Mouse (Mus musculus) splenic B cell, adult 2 months (primary cell): ENCODE data around the gene Cdk19.
A peak's percentile ranks its signal among the peaks of the same experiment; 100 is the strongest.

Experiments used
- DNase-seq: peaks from one replicate; pipeline ENCODE4 v3.0.0-alpha.2; 2011; ENCODE audit warnings: low read depth, low spot score
- H3K27me3 ChIP-seq: 2 replicates; pipeline ENCODE4 v1.6.1; 2012; ENCODE audit warnings: mild to moderate bottlenecking, low read length, moderate library complexity, mixed read lengths; ENCODE audit not compliant: control insufficient read depth, poor library complexity, insufficient read depth, severe bottlenecking
- H3K36me3 ChIP-seq: 2 replicates; pipeline ENCODE4 v1.6.1; 2012; ENCODE audit warnings: mild to moderate bottlenecking, low read length, moderate library complexity, mixed read lengths; ENCODE audit not compliant: control insufficient read depth, poor library complexity, insufficient read depth, severe bottlenecking

Gene Cdk19

DNA sequence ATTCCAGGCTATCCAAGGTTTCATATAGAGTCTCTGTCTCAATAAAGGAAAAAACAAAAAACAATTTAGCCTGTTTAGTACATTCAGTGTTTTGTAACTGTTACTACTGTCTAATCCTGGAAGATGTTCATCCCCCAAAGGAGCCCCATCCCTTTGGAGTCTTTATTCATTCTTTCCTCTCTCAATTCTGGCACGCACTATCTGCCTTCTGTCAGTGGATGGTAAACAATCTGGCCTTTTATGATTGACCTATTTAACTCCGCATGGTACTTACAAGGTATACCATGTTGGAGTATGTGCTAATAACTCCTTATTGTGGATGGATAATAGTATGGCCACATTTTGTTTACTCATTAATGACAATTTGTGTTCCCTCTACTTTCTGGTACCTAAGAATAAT lies 26.6 kb downstream of the Cdk19 start:
- Histone ChIP-seq H3K36me3 (no peaks in the 10 kb centered on the region), H3K27me3 (no peaks in the 10 kb centered on the region)
- no peak for DNase-seq

DNA sequence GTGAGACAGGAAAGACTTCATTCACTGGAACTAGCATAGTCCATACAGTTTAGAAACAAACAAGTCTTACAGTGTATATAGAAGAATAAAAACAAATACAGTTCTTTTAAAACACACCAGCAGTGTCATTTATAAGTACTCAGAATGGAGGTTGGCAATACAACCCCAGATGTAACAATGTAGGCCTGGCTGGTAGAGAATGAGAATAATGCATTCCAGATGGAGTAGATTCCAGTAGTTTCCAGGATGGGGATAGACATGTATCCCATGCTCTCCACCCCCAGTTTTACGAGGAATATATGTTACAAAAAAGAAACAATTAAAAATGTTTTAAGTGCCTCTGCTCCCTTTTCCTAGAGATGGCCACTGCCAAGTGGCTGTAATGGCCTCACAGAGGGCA lies 29.2 kb downstream of the Cdk19 start:
- Histone ChIP-seq H3K36me3 (no peaks in the 10 kb centered on the region), H3K27me3 (no peaks in the 10 kb centered on the region)
- no peak for DNase-seq

- Histone ChIP-seq H3K27me3 (no peaks in the 10 kb centered on the region), H3K36me3 (no peaks in the 10 kb centered on the region)
- peak; percentile 41 for DNase-seq
These were observed 30.8 kb downstream of the Cdk19 start for GRCm38 (mm10) chr10:40370156-40370555.

DNA sequence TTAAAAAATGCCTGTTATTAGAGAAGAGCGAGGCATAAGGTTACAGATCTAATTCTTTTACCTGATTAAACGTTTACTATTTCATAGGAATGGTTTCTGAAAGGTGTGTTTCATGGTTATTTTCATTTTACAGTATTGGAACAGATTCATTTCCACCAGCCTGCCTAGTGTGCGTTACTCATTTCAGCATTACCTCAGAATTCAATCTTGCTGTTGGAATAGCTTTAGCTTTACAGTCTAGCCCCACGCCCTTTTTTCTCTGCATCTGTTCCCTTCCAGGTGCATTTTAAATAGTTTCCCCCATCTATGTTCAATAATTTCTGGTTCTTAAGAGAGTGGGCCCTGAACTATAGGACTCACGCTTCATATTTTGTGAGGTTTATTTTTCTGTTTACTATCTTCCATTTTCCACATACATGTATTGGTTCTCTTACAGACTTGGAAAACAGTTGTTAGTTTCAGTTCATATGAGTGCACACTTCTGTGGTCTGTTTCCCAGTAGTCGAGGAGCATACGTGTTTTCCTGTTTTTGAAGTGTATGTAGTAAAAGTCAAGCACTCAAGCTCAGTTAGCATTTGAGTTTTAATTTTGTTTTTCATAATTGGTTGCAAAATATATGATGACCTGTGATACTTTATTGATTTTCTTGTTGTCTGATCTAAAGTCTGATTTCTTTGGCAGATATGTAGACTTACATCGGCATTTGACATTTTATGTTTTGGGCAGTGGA lies 32.0 kb downstream of the Cdk19 start:
- H3K36me3 ChIP-seq: no peaks in the 10 kb centered on the region
- DNase-seq: no peak
- H3K27me3 ChIP-seq: no peaks in the 10 kb centered on the region

DNA sequence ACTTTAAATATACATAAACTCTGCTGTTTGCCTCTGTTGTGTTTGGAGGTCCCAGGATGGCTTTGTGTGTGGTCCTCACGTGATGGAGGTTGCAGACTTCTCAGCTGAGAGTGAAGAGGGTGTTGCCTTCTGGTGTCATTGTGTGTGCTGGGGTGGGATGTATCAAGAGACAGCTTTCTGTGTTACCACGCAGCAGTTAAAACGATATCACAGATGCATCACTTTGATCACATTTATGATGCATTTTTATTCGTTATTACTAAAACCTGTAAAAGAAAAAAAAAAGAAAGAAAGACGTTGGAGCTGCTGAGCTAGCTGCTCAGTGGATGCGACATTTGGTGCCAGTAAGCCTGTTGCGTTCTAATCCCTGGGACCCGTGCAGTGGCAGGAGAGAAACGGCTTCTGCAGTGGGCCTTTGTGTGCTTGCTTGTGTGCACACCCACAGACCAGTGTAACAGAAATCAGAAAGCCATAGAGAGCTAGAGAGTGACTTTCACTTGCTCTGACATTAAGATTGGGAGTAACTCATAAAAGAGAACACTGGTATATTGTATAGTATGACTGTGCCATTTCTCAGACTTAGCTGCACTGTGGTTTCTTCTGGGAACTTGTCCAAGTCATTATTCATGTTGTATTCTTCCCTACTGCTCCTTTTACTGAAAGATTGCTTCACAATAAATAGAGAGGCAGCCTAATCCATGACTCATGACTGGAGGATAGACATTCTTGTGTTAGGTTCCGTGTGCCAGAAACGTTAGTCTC lies 32.7 kb downstream of the Cdk19 start:
- no peaks in the 10 kb centered on the region for H3K36me3 ChIP-seq
- H3K27me3 ChIP-seq: no peaks in the 10 kb centered on the region
- DNase-seq: no peak

DNA sequence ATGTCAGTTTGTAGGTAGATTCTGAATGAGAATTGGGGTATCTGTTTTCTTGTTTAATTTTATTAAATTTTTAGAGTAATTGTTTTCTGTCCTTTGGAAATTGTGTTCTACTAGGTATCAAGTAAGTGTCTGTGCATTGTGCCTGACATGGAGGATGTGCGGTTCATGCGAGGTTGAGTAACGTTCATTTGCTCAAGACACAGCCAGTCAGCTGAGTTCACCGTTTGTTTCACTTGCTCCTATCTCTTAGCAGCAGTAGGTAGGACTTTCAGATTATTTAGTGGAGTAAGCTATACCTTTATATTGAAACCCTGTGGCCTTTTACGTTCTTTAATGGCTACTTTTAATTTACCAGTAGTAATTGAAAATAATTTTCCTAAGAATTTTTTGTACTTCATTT lies 34.4 kb downstream of the Cdk19 start:
- Histone ChIP-seq H3K36me3 (no peaks in the 10 kb centered on the region), H3K27me3 (no peaks in the 10 kb centered on the region)
- DNase-seq: no peak

- no peaks in the 10 kb centered on the region for H3K27me3 ChIP-seq
- DNase-seq: no peak
- H3K36me3 ChIP-seq: no peaks in the 10 kb centered on the region
These were observed 35.5 kb downstream of the Cdk19 start for GRCm38 (mm10) chr10:40374828-40375227.

- no peak for DNase-seq
- no peaks in the 10 kb centered on the region for H3K27me3 ChIP-seq
- no peaks in the 10 kb centered on the region for H3K36me3 ChIP-seq
These were observed 36.9 kb downstream of the Cdk19 start for GRCm38 (mm10) chr10:40376286-40376685.

DNA sequence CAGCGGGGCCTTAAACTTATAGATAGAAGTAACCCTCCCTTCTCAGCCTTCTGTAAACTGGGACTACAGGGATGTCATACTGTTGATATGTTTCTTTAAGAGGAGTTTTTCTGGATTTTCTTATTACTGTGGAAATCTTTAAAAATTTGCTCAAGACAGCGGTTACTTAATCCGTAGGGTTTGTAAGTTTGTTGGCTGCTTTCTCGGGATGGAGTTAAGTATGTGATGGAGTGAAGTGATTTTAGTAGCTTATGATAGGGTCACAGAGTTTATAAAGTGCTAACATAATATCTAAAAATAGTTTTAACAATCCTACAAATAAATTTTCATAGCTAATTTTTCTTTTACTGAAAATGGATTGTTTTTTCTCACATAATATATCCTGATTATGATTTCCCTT lies 38.9 kb downstream of the Cdk19 start:
- Histone ChIP-seq H3K36me3 (no peaks in the 10 kb centered on the region), H3K27me3 (no peaks in the 10 kb centered on the region)
- DNase-seq: no peak

GRCm38 (mm10) chr10:40379682-40380081 lies 40.3 kb downstream of the Cdk19 start:
- H3K27me3 ChIP-seq: no peaks in the 10 kb centered on the region
- H3K36me3 ChIP-seq: no peaks in the 10 kb centered on the region
- no peak for DNase-seq

DNA sequence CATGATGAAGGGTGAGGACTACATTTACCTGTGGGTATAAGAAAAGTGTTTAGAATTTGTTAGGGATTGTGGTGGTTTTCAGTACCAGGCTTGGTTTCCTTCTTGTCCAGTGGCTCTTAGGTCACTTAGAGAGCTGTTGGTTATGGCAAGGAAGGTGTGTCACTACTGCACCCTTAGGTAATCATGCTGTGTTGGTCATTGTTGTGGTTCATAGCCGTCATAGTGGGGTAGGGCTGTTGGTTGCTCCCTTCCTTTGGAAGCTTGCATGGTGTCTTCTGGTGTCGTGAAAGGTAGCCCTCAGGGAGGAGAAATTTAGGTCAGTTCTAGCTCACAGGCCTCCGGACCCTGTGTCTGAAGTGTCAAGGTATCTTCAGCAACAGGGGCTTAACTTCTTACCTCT lies 46.0 kb downstream of the Cdk19 start:
- no peak for DNase-seq
- Histone ChIP-seq H3K27me3 (no peaks in the 10 kb centered on the region), H3K36me3 (no peaks in the 10 kb centered on the region)

- H3K36me3 ChIP-seq: no peaks in the 10 kb centered on the region
- DNase-seq: no peak
- H3K27me3 ChIP-seq: no peaks in the 10 kb centered on the region
These were observed 46.8 kb downstream of the Cdk19 start for GRCm38 (mm10) chr10:40386126-40386525.

DNA sequence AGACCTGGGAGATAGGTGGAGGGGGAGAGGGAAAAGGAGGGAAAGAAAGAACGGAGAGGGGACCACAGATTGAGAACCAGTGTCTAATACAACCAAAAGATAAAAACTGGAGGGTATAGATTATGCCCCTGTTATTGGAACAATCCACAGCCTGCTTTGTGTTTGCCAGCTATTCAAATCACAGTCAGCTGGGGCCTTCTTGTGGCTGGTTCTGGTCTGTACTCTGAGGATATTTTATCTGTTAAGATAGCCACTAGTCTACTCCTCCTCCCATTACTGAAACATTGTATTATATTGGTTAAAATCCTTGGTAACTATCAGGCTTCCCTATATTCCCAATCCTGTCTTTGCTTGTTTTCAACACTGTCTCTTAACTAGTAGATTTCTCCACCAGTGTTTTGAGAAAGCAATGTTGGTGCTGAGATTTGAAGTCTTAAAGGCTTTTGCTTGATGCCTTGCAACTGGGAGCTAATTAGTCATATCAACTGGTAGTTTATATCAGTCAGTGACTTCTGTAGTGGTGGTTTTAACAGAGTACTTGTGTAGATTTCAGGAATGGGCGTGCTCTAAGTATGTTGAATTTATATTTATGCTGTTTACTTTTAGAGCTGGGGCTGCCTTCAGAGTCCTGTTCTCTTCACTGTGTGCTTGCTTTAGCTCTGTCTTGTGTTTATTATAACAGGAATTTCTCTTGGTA lies 54.2 kb downstream of the Cdk19 start:
- no peak for DNase-seq
- H3K27me3 ChIP-seq: no peaks in the 10 kb centered on the region
- H3K36me3 ChIP-seq: 0 out of 2 replicates have a peak, but pooled peaks cover 1% of the 10 kb centered on the region

DNA sequence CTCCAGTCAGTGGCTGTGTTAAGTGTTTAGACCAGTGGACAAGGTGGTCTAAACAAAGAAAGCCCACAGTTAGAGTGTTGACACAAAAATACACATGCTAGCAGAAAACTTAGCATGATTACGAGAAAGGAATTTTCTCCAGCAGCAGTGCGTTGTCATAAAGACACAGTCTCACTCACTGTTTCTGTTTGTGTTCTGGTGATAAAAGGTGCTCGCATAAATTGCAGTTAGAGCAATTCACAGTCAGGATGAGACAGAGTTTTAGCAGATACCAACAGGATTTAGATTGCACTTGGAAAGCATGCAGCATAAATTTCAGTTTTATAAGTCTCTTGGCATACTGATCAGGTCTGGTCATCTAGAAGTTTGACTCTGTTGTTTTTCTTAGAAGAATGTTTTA lies 59.5 kb downstream of the Cdk19 start:
- Histone ChIP-seq H3K27me3 (no peaks in the 10 kb centered on the region), H3K36me3 (0 out of 2 replicates have a peak, but pooled peaks cover 2% of the 10 kb centered on the region)
- no peak for DNase-seq

GRCm38 (mm10) chr10:40399328-40399727 lies 60.0 kb downstream of the Cdk19 start:
- DNase-seq: no peak
- H3K36me3 ChIP-seq: 0 out of 2 replicates have a peak, but pooled peaks cover 2% of the 10 kb centered on the region

More at GRCm38 (mm10) chr10:40399328-40399727, 60.0 kb downstream of the Cdk19 start:
- no peaks in the 10 kb centered on the region for H3K27me3 ChIP-seq
